Mouse (Mus musculus): ENCODE measurements around the gene Faim2. TPM values are rescaled to one million over a fixed set of nuclear protein-coding genes. Genes with fewer than 3 reads are reported as not detected.

The Faim2 gene
- 0.08 and 0.17 TPM in 2 replicates for total RNA-seq (2012; rRNA removed)
- total RNA-seq (2014; rRNA removed) = not detected in 2 replicates
- polyA plus RNA-seq (2012; ENCODE audit: insufficient read length, low read depth) = 0.03 TPM in 1 of 2 replicates, not detected in the other

- in situ Hi-C loops (cut with MboI; ENCODE audit: low pct_ligation_motif_present, low pct_unique_long_range_greater_than_20kb, low sequenced_read_pairs) (no loop called here), dilution Hi-C loops (cut with MboI; ENCODE audit: extremely low pct_ligation_motif_present, extremely low pct_unique_long_range_greater_than_20kb, low sequenced_read_pairs) (no loop called here)
- H3K79me2 ChIP-seq (replicated peaks; ENCODE audit: control insufficient read depth, extremely low read depth, insufficient read depth, poor library complexity, severe bottlenecking) = no peaks in the 10 kb centered on the region
- H3K4me1 ChIP-seq (ENCODE audit: control insufficient read depth in 1 of 2, insufficient read depth in 2 of 2) = peaks cover 0 to 7% of the 10 kb centered on the region in 2 experiments; a peak in 2 of 4 replicates
- no peak within 1 kb of the TSS for H3K4me2 ChIP-seq (ENCODE audit: insufficient read depth, low read depth, poor library complexity, severe bottlenecking)
- DNase-seq (ENCODE audit: extremely low read depth) = no peak
- H3K9ac ChIP-seq (ENCODE audit: insufficient read depth, low read depth) = no peak within 1 kb of the TSS
- no peak within 1 kb of the TSS for H3K27ac ChIP-seq (ENCODE audit: insufficient read depth, low read depth)
- no peaks in the 10 kb centered on the region for H3K36me3 ChIP-seq (replicated peaks in 1 of 2; ENCODE audit: control insufficient read depth in 1 of 2, insufficient read depth in 1 of 2, low read length in 1 of 2)
- no peak within 1 kb of the TSS for H3K4me3 ChIP-seq (replicated peaks in 1 of 3; ENCODE audit: low read depth in 2 of 3, low read length in 2 of 3, poor library complexity in 1 of 3)
- no peaks in the 10 kb centered on the region for H3K9me3 ChIP-seq (replicated peaks; ENCODE audit: low read length)
- no peak for TF ChIP-seq USF2 (conservative IDR thresholded peaks at IDR 0.05; ENCODE audit: low read depth, low read length)
- no peak for TF ChIP-seq POLR2A (IDR thresholded peaks at IDR 0.05; ENCODE audit: low read depth, low read length)
- TF ChIP-seq JUND (conservative IDR thresholded peaks at IDR 0.05; ENCODE audit: low read depth, low read length) = no peak
- TF ChIP-seq ZMIZ1 (IDR thresholded peaks at IDR 0.05; ENCODE audit: low read depth, low read length) = no peak
- no peak for TF ChIP-seq MEF2A (IDR thresholded peaks at IDR 0.05; ENCODE audit: borderline replicate concordance, low read depth, low read length)
- no peak for TF ChIP-seq MAFK (IDR thresholded peaks at IDR 0.05; ENCODE audit: insufficient replicate concordance, low read length)
- TF ChIP-seq ZNF384 (IDR thresholded peaks at IDR 0.05; ENCODE audit: low read depth, low read length) = no peak
- no peak for TF ChIP-seq ZKSCAN1 (IDR thresholded peaks at IDR 0.05; ENCODE audit: borderline replicate concordance, low read depth, low read length)
- TF ChIP-seq PAX5 (IDR thresholded peaks at IDR 0.05; ENCODE audit: low read length) = no peak
- TF ChIP-seq GABPA (IDR thresholded peaks at IDR 0.05; ENCODE audit: insufficient replicate concordance, low read depth, low read length) = no peak
- no peak for TF ChIP-seq CTCF (conservative IDR thresholded peaks at IDR 0.05 in 1 of 2, IDR thresholded peaks at IDR 0.05 in 1 of 2; ENCODE audit: low read depth in 2 of 2, low read length in 2 of 2)
- H3K27me3 ChIP-seq (replicated peaks) = peaks cover 88% of the 10 kb centered on the region
These were observed at the start of gene Faim2 for GRCm38 (mm10) chr15:99527629-99528353. Gene Faim2, minus strand, starts transcription at chr15:99528165.

GRCm38 (mm10) chr15:99569123-99569522, 41.2 kb upstream of the Faim2 start:
- H3K9ac ChIP-seq (ENCODE audit: insufficient read depth, low read depth) = no peak overlapping the region
- H3K27me3 ChIP-seq (replicated peaks) = peaks cover 87% of the 10 kb centered on the region
- in situ Hi-C loops (cut with MboI; ENCODE audit: low pct_ligation_motif_present, low pct_unique_long_range_greater_than_20kb, low sequenced_read_pairs) = no loop called here
- dilution Hi-C loops (cut with MboI; ENCODE audit: extremely low pct_ligation_motif_present, extremely low pct_unique_long_range_greater_than_20kb, low sequenced_read_pairs) = no loop called here
- H3K36me3 ChIP-seq (replicated peaks in 1 of 2; ENCODE audit: control insufficient read depth in 1 of 2, insufficient read depth in 1 of 2, low read length in 1 of 2) = no peaks in the 10 kb centered on the region
- TF ChIP-seq ZNF384 (IDR thresholded peaks at IDR 0.05; ENCODE audit: low read depth, low read length) (no peak), MAX (IDR thresholded peaks at IDR 0.05; ENCODE audit: low read length) (no peak), JUN (IDR thresholded peaks at IDR 0.05; ENCODE audit: insufficient read depth, low read depth, low read length) (no peak), E2F4 (IDR thresholded peaks at IDR 0.05; ENCODE audit: insufficient replicate concordance, low read depth, low read length) (no peak), NRF1 (IDR thresholded peaks at IDR 0.05; ENCODE audit: low read depth, low read length) (no peak), MAFK (IDR thresholded peaks at IDR 0.05; ENCODE audit: insufficient replicate concordance, low read length) (no peak), EP300 (IDR thresholded peaks at IDR 0.05; ENCODE audit: low read length) (no peak), POLR2AphosphoS2 (IDR thresholded peaks at IDR 0.05; ENCODE audit: low read depth, low read length) (no peak), KAT2A (IDR thresholded peaks at IDR 0.05; ENCODE audit: insufficient replicate concordance, low read length) (no peak), MYC (IDR thresholded peaks at IDR 0.05; ENCODE audit: low read depth, low read length) (no peak), ELF1 (IDR thresholded peaks at IDR 0.05; ENCODE audit: low read depth, low read length) (no peak), BHLHE40 (IDR thresholded peaks at IDR 0.05; ENCODE audit: low read depth, low read length) (no peak), RCOR1 (conservative IDR thresholded peaks at IDR 0.05; ENCODE audit: low read depth, low read length) (no peak), CHD1 (IDR thresholded peaks at IDR 0.05; ENCODE audit: low read depth, low read length) (no peak), CTCF (conservative IDR thresholded peaks at IDR 0.05 in 1 of 2, IDR thresholded peaks at IDR 0.05 in 1 of 2; ENCODE audit: low read depth in 2 of 2, low read length in 2 of 2) (no peak), TCF12 (IDR thresholded peaks at IDR 0.05; ENCODE audit: low read depth, low read length) (no peak), GABPA (IDR thresholded peaks at IDR 0.05; ENCODE audit: insufficient replicate concordance, low read depth, low read length) (no peak)
- peaks cover 3 to 4% of the 10 kb centered on the region in 2 experiments for H3K4me1 ChIP-seq (ENCODE audit: control insufficient read depth in 1 of 2, insufficient read depth in 2 of 2)
- H3K79me2 ChIP-seq (replicated peaks; ENCODE audit: control insufficient read depth, extremely low read depth, insufficient read depth, poor library complexity, severe bottlenecking) = no peaks in the 10 kb centered on the region
- no peak overlapping the region for H3K4me2 ChIP-seq (ENCODE audit: insufficient read depth, low read depth, poor library complexity, severe bottlenecking)
- DNase-seq (ENCODE audit: extremely low read depth) = no peak
- H3K27ac ChIP-seq (ENCODE audit: insufficient read depth, low read depth) = no peak overlapping the region
- no peak overlapping the region for H3K4me3 ChIP-seq (replicated peaks in 1 of 3; ENCODE audit: low read depth in 2 of 3, low read length in 2 of 3, poor library complexity in 1 of 3)
- peaks cover 3% of the 10 kb centered on the region for H3K9me3 ChIP-seq (replicated peaks; ENCODE audit: low read length)

Data from CH12.LX (cell line).